Mouse (Mus musculus) thymus, postnatal 4 days (tissue): ENCODE data around the gene Lrrfip2.

Source experiments
- DNase-seq: peaks from one replicate; pipeline ENCODE4 v3.0.0; 2021

The Lrrfip2 gene

DNA sequence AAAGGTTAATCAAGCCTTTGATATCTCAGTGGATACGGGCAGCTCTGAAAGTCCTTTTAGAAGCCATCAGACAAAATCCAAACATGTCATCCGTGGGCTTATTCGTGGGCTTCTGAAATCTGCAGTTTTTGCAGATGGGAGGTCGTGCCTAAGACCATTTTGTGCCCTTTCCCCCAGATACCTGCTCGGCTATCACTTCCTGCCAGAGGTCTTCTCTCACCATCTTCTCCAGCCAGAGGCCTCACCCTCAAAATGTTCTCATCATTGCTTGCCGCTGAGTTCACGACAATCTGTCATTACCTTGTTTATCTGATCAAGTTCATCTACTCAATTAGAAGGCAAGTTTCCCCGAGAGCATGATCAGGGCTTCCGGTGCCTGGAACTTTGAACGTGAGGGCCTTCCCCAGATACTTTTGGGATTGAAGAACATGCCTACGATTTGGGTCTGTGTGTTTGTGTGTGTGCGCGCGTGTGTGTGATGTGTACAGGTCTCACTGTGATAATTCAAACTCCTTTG lies at the start of gene Lrrfip2:
Lrrfip2 (plus strand) TSS at position 467 of the 517 bp plus-strand sequence.
- DNase-seq = no peak

DNA sequence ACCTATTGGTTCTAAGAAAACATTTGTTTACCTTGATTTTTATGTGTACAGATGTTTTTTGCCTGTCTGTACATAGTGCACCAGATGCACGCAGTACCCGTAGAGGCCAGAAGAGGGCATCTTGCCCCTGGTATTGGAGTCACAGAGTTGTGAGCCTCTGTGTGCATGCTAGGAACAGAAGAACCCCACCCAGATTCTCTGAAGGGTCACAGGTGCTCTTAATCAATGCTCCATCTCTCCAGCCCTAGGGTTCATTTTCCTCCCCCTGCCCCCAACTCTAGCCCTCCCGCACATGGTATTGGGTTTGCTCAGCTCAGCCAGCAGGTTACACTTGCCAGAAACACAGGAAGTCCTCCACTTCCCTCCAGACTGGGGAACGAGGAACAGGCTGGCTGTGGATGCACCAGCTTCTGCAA lies 46.8 kb upstream of the Lrrfip2 start:
- DNase-seq = peak; percentile 82

DNA sequence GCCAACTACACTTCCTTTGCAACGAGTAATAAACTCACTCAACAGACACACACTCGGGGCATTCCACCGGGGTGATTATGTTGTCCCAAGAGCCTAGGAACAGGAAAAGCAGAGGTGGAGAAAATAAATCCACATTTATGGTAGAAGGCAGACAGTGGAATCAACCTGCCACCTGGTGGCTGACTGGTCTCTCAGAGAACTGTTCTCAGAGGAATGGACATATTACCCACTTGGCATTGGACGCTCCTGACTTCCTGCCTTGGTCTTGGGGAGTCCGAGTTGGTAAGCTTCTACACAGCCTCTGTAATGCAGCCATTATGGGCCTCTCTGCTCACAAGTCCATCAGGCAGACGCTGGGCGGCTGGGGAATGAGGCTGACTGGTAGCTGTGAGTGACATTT lies 45.2 kb upstream of the Lrrfip2 start:
- peak; percentile 25 for DNase-seq

DNA sequence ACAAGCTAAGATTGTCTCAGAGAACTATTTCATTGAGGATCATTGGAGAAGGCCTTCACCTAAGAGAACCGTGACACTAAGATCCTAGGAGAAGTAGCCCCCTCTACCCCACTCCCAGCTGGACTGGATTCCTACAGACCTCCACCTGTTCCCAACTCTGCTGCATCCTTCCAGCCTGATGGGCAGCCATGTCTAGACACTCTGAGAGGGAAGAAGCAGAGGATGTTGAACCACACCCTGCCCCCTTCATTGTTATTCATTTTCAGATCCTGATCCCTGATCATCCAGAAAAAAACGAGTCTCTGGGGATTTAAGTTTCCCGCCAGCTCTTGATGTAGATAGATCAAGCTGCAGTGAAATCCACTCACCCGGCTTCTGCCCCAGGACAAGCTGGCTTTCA lies 44.4 kb upstream of the Lrrfip2 start:
- no peak for DNase-seq

DNA sequence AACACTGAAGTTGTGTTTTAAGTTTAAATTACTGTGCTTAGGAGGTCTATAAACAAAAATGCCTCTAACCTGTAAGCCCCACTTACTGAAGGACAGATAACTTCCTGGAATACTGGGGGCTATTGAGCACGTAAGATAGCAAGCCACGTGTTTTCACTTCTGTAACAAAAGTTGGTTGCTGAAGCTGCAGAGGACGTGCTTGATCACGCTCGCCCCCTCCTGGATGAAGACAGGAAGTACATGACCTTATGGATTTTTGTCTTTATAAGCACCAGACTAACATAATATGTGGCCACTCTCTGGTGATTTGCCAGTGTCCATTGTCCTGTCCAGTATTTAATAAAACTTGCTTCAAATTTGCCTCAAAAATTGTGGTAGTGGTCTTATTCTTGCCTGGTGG lies 39.6 kb upstream of the Lrrfip2 start:
- peak; percentile 52 for DNase-seq

DNA sequence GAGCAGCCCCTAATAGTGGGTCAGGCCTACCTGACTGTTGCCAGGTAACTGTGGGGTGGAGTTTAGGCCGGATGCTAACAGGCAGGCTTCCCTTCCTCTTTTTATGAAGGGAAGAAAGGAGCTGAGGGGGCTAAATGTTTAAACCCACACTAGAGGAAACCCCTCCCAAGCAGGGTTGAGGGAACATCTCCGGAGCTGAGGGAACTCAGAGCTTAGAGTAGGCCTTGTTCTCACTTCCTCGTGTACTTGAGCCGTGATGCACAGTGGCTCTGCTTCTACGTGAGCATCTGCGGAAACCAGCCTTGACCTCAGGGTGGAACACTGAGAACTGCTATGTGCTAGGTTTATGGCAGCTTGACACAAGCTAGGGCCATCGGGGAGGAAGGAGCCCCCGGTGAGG lies 36.6 kb upstream of the Lrrfip2 start:
- no peak for DNase-seq

DNA sequence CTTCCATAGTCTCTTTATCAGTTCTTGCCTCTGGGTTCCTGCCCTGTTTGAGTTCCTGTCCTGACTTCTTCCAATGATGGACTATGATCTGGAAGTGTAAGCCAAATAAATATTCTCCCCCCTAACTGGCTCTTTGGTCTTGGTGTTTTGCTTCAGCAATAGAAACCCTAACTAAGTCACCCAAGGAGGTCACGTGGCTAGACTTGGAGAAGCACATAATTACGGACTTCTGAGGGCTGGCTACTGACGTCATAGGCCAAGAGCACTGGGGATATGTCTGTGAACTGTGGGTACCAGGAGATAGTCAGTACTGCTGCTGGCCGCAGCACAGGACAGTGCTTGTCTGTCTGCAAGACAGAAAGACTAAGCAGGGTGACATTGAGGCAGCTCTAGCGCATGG lies 35.6 kb upstream of the Lrrfip2 start:
- DNase-seq = no peak

DNA sequence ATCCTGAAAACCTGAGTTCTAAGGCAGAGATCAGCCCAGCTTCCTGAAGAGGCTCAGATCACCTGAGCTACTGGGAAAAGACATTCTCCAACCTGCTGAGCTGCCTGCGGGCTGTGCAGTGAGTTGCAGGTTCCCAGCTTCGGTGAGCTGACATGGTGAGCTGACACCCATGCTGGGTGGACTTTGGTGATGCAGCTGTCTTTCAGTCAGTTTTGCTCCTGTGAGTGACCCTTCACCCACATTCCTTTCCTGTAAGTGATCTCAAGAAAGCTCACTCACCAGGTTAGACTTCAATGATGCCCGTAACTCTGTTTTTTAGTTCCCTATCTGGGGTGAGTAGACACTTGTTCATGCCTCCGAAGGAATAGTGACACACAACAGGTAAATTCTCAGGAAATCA lies 32.1 kb upstream of the Lrrfip2 start:
- no peak for DNase-seq

DNA sequence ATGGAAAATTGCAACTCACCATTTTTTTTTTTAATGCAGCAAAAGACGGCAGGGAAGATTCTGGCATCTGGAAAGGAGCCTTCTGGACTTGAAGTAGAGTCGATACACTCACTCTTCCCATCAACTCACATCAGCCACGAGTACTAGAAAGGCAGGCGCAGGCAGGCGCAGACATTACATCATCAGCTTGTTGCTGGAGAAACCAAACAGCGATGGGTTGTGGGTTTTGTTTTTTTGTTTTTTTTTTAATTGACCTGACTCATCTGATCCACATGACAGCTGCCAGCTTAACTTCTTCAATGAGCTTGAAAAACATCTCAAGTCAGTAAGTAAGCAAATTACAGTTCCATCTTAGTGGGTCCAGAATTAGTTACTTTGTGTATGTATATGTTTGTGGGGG lies 31.3 kb upstream of the Lrrfip2 start:
- no peak for DNase-seq

DNA sequence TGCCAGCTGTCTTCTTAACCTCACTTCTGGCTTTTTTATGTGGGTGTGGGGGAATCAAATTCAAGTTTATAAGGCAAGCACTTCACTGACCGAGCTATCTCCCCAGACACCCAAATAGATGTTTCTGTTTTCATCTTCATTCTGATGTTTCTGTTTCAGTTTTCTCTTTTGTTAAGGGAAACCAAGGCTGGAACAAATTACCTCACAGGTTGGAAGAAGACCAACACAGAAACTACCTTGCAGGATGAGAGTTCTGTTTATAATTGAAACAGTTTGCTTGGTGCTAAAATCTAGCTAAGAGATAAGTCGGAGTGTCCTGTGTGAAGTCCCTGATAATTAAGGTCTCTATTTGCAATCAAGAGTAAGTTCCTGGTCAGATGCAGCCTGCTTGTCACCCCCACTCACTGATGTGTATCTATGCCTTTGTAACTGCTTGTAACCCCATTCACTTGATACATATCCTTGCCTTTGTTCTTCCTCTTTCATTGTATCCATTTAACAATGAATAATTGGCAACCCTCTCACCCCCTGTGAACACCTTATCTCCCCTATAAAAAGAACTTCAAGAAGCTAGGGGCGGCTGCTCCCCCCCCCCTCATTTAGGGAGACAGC lies 30.3 kb upstream of the Lrrfip2 start:
- DNase-seq = no peak

DNA sequence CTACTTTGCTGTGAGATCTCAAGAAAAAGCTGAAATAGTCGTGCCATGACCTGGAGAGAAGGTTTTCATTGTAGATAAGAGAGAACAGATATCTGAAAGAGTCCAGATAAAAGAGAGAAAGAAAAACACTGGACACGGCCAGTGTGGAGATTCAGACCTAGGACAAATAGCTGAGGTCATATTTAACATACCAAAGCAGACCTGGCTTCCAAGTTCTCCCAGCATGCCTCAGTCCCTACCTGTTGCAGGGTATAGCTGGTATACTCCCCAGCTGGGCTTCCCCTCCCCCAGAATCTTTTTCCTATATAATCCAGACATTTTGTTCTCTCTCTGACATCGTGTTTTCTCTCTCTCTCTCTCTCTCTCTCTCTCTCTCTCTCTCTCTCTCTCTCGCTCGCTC lies 29.4 kb upstream of the Lrrfip2 start:
- no peak for DNase-seq

DNA sequence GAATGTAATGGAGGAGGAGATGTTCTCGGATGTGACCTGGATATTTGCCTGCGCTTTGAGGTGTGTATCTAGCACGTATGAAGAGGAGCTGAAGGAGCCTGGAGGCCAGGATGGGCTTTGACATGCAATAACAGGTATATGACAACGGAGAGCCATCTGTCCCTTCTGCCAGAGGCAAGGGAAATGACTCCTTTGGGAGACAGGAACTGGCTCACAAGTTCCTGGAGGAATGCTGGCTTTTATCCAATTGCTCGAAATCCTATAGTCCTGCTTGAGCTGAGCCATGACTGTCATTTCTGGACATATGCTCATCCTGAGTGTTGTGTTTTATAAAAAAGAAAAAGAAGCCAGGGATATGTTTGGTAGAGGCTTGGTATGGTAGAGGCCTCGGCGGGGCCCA lies 28.5 kb upstream of the Lrrfip2 start:
- DNase-seq = no peak

DNA sequence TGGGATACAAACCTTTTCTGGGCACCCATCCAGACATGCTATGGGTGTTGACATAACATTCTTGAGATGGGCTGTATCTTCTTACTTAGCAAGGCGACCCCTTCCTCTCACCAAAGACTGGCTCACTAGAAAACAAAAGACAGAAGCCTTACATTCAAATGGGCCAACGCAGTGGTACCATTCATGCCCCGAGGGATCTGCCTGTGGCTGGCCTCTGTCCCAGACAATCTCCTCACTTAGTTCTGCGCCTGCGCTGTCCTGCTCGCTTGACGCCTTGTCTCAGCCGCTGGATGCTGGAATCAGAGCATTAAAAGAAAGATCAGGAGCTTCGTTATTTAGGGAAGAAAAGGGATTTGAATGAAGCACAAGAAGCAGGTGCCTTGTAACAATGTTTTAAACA lies 24.7 kb upstream of the Lrrfip2 start:
- no peak for DNase-seq

DNA sequence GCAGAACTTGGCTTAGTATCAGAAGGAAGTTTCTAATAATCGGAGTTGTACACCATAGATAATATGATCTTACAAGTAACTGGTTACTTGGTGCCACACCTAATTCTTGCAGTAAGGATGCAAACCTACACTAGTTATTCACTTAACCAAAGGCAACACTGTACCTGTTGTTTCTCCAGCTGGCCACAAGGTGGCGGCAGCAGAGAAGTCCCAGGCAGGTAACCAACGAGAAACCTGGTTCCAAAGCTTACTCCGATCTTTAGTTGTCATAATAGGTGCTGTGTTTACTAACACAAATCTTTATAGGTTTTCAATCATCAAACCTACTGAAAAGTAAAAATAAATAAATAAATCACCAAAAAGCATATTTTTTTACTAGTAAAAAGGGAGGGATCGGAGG lies 24.3 kb upstream of the Lrrfip2 start:
- DNase-seq = peak; percentile 77

DNA sequence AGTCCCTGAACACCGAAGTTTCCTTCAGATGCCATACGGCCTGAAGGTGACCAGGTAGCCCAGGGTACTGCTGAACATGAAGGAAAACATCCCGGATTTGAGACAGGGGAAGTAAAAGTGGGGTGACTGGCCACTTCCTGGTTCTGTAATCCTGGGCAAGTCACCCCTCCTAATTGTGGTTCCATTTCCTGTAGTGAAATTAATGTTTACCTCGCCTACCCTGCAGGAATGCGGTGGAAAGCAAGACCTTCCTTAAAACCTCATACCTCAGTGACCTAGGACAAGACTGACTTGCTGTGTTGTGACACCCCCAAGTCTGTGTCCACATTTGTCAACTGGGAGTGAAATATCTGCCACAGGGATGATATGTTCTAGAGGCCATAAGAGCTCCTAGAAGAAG lies 22.8 kb upstream of the Lrrfip2 start:
- DNase-seq = no peak

DNA sequence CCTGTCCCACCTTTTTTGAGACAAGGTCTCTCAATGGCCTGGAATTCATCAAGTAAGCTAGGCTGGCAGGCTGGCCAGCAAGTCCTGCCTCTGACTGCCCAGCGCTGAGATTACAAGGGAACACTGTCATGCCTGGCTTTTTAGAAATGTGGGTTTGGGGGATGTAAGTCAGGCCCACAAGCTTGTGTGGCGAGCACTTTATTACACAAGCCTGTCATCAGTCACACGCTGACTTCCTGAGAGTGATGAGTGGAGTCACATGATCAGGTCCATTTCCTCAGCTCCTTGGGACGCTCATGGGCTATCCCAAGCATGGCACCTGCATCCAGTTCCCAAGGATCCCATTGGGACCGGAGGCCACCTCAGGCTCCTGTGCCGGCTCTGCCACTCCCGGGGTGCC lies 21.7 kb upstream of the Lrrfip2 start:
- no peak for DNase-seq

DNA sequence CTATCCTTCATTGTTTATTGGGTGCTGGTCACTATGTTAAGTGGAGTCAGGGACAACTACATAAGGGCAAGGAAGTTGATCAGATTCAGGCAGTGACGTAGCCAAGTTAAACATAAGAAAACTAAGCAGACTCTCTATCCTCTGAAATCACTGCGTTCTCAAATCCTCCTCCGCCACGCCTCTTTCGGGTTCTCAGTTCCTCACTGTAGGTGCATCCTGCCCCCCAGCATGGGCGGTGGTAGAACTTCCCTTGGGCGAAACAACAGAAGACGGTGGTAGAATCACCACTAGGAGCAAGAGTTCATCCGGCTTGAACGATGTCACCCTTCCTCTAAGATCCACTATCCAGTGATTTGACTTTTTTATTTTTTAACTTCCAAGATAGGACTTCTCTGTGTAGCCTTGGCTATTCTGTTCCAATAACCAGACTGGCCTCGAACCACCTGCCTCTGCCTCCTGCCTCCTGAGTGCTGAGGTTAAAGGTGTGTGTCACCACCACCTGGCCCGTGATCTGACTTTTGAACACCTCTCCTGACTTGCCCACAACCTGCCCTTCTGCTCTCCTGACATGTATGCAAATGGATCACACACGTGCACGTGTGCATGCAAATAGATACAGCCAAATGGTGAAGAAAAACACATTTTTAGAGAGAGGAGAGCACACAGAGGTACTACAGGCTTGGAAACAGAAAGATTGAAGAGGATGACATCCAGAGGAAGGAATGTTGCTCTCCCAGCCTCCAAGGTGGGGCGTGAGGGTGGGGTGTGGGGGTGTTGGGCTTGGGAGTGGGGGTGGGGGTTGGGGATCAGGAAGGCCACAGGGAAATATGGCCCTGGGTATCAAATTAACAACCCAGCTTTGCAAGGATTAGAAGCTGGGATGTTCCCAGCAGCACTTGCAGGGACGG lies 20.7 kb upstream of the Lrrfip2 start:
- no peak for DNase-seq

DNA sequence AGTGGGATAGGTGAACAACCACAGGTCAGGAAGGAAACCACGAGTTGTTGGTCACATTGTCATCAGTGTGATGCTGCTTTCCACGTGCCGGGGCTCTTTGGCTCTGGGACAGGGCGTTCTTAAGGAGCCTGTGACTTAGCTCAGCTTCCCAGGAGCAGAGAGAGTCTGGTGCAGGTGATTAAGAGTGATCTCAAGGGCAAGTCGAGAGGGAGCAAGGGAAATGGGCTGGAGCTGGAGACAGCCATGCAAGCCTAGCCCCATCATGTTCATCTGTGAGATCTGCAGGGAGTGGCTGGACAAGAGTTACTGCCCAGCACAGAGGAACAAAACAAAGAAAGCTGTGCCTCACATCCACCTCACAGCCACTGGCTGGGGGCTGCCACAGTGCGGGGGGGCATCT lies 19.8 kb upstream of the Lrrfip2 start:
- DNase-seq = no peak

DNA sequence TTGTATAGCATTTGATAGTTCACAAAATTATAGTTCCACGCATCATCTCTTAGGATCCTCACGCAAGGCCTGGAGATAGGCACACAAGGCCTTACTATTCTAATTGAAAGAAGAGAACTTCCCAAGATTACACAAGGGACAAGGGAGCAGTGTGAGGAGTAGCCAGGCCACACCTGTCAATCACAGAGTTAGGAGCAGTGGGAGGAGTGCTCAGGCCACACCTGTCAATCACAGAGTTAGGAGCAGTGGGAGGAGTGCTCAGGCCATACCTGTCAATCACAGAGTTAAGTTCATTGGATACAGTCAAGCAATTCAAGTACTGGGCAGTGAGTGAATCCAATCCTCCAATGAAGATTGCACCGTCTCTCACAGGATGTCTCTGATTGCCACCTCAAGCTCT lies 17.0 kb upstream of the Lrrfip2 start:
- no peak for DNase-seq

DNA sequence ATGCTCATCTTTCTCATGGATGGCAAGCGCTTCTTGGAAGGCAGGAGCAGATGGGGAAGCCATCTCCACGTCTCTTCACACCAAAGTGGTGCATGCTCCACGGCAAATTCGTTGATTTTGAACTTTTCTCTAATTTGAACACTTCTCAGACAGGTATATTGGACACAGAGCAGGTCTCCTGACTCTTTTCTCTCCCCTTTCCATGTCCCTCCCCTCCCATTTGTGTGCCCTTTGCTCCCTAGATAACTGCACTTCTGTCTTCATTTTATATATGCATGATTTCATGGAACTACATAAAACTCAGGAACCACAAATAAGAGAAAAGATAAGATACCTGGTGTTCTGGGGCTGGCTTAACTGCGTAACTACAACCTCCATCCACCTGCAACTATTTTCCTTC lies 14.1 kb upstream of the Lrrfip2 start:
- DNase-seq = no peak

DNA sequence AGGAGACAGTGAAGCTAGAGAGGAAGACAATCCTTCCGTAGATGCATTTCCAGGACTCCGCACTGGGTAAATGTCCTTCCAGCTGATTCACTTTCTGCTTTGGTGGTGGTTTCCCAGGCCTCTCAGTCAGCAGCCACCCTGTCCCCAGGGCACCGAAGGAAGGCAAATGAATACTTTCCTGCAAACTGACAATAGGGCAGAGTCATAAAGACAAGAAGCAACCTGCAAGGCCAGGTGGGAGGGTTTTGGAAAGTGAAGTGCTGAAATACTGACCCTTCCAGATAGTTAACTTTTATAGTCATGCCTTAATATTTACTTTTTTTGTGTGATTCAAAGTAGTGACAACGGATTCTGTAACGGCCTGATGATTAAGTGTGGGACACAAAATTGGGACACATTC lies 13.5 kb upstream of the Lrrfip2 start:
- DNase-seq = no peak

DNA sequence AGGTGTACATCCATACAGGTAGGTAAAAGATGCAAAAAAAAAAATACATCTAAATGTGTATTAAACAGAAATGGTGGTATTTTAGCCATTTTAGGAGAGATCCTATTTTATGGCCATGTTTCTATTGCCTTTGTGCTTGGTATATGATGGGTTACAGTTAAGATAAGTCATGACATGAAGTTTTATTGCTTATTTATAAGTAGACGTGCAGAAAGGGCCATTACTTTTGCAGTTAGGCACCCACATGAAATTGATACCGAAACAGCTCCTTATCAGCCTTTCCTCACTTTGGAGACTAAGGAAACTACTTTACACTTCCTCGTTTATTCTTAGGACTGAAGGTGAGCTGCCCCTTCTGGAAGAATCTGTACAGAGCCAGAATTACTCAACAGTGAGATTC lies 9.5 kb upstream of the Lrrfip2 start:
- no peak for DNase-seq

DNA sequence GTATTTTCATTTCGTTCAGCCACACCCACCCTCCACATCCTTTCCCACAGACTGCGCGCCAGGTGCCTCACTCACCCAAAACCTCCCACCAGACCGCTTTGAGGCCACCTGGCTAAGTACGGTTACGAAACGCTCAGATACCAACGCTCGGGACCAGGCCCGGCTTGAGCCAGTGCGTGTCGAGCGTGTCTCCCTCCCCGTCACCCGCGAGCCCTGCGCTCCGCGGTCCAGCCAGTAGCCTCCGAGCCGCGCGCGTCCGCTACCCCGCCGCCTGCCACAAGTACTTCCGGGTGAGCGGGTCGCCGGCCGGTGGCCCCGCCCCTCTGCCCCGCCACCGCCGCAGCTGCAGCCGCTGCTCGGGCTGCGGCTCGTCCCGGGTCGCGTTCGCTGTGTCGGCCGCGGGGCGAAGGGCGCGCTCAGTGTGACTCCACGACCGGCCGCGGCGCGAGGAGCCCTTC lies 431 bp downstream of the Lrrfip2 start:
- peak; percentile 88 for DNase-seq

DNA sequence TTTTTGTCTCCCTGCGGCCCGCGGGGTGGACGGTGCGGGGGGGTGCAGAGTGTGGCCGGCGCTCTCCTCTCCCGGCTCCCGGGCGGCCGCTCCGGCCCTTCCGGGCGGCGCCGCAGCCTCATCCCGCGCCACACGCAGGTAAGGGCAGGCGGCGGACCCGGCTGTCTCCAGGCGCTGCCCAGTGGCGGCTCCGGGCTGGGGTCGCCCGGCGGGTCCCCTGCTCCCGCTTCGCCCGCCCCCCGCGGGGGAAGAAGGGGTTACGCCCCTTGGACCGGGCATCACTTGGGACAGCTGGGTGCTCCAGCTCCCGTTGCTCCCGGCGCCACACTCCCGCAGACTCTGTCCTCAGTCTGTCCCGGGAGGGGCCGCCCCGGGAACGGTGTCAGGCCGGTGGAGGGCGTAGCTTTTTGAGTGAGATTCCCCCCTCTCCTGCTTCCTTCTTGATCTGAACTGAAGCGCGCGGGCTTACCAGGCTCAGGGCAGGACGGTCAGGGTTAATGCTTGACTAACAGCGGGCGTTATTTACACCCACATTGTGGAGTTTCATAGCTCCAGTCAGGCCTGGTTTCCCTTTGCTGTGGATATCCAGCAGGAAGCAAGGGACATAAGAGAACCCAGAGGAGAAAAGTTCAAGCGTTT lies 979 bp downstream of the Lrrfip2 start:
- peak; percentile 61 for DNase-seq
